Mouse (Mus musculus): ENCODE data around the gene Spint2. TPM values are rescaled to one million over a fixed set of nuclear protein-coding genes. Genes with fewer than 3 reads are reported as not detected.
"Not testable (repeated sequence)": the region's sequence is repeated elsewhere in the genome, so short reads cannot be mapped to it uniquely, and the experiment has no call there.

Gene Spint2
- total RNA-seq, 1 experiment from 2014 or later, result 37.8 TPM

- no peak for ATAC-seq (replicated peaks in 1 of 2; ENCODE audit: insufficient read depth in 1 of 2, low FRiP score in 2 of 2, low TSS enrichment in 1 of 2, low read depth in 1 of 2, poor library complexity in 2 of 2, severe bottlenecking in 2 of 2)
These were observed 21.7 kb downstream of the Spint2 start for GRCm38 (mm10) chr7:29259781-29260730.

GRCm38 (mm10) chr7:29257368-29257767 is 24.3 kb downstream of the Spint2 start:
- ATAC-seq (replicated peaks in 1 of 2; ENCODE audit: insufficient read depth in 1 of 2, low FRiP score in 2 of 2, low TSS enrichment in 1 of 2, low read depth in 1 of 2, poor library complexity in 2 of 2, severe bottlenecking in 2 of 2), result no peak

GRCm38 (mm10) chr7:29255875-29256274 is 25.8 kb downstream of the Spint2 start:
- no peak for ATAC-seq (replicated peaks in 1 of 2; ENCODE audit: insufficient read depth in 1 of 2, low FRiP score in 2 of 2, low TSS enrichment in 1 of 2, low read depth in 1 of 2, poor library complexity in 2 of 2, severe bottlenecking in 2 of 2)

GRCm38 (mm10) chr7:29253842-29254241 is 27.9 kb downstream of the Spint2 start:
- ATAC-seq (replicated peaks in 1 of 2; ENCODE audit: insufficient read depth in 1 of 2, low FRiP score in 2 of 2, low TSS enrichment in 1 of 2, low read depth in 1 of 2, poor library complexity in 2 of 2, severe bottlenecking in 2 of 2), result peak; percentile 51 to 72

- no peak for ATAC-seq (replicated peaks in 1 of 2; ENCODE audit: insufficient read depth in 1 of 2, low FRiP score in 2 of 2, low TSS enrichment in 1 of 2, low read depth in 1 of 2, poor library complexity in 2 of 2, severe bottlenecking in 2 of 2)
These were observed 30.5 kb downstream of the Spint2 start for GRCm38 (mm10) chr7:29251166-29251565.

- ATAC-seq (replicated peaks in 1 of 2; ENCODE audit: insufficient read depth in 1 of 2, low FRiP score in 2 of 2, low TSS enrichment in 1 of 2, low read depth in 1 of 2, poor library complexity in 2 of 2, severe bottlenecking in 2 of 2), result peak in 1 of 2 experiments; percentile 22; a peak in 1 of 4 replicates
These were observed 33.4 kb downstream of the Spint2 start, which contains the start of gene 2200002D01Rik for GRCm38 (mm10) chr7:29248261-29248841. TSS of gene 2200002D01Rik (minus strand) at chr7:29248466.

GRCm38 (mm10) chr7:29247706-29248105 is 34.0 kb downstream of the Spint2 start:
- 0 out of 4 replicates have a peak, but pooled peaks of 1 of the 2 experiments have one; percentile 13 for ATAC-seq (replicated peaks in 1 of 2; ENCODE audit: insufficient read depth in 1 of 2, low FRiP score in 2 of 2, low TSS enrichment in 1 of 2, low read depth in 1 of 2, poor library complexity in 2 of 2, severe bottlenecking in 2 of 2)

GRCm38 (mm10) chr7:29247314-29247700 is 34.4 kb downstream of the Spint2 start:
- ATAC-seq (replicated peaks in 1 of 2; ENCODE audit: insufficient read depth in 1 of 2, low FRiP score in 2 of 2, low TSS enrichment in 1 of 2, low read depth in 1 of 2, poor library complexity in 2 of 2, severe bottlenecking in 2 of 2), result peak; percentile 43 to 46; a peak in 1 of 4 replicates

GRCm38 (mm10) chr7:29246619-29247313 is 34.9 kb downstream of the Spint2 start:
- ATAC-seq (replicated peaks in 1 of 2; ENCODE audit: insufficient read depth in 1 of 2, low FRiP score in 2 of 2, low TSS enrichment in 1 of 2, low read depth in 1 of 2, poor library complexity in 2 of 2, severe bottlenecking in 2 of 2), result no peak

- no peak for ATAC-seq (replicated peaks in 1 of 2; ENCODE audit: insufficient read depth in 1 of 2, low FRiP score in 2 of 2, low TSS enrichment in 1 of 2, low read depth in 1 of 2, poor library complexity in 2 of 2, severe bottlenecking in 2 of 2)
These were observed 35.7 kb downstream of the Spint2 start for GRCm38 (mm10) chr7:29246015-29246414.

- peak in 1 of 2 experiments; percentile 40; a peak in 1 of 4 replicates for ATAC-seq (replicated peaks in 1 of 2; ENCODE audit: insufficient read depth in 1 of 2, low FRiP score in 2 of 2, low TSS enrichment in 1 of 2, low read depth in 1 of 2, poor library complexity in 2 of 2, severe bottlenecking in 2 of 2)
These were observed 36.8 kb downstream of the Spint2 start for GRCm38 (mm10) chr7:29244732-29245416.

- ATAC-seq (replicated peaks in 1 of 2; ENCODE audit: insufficient read depth in 1 of 2, low FRiP score in 2 of 2, low TSS enrichment in 1 of 2, low read depth in 1 of 2, poor library complexity in 2 of 2, severe bottlenecking in 2 of 2), result peak; percentile 91 to 96
These were observed 43.4 kb downstream of the Spint2 start, which contains the start of gene Yif1b for GRCm38 (mm10) chr7:29238019-29238967. TSS of gene Yif1b (plus strand) at chr7:29238329.

GRCm38 (mm10) chr7:29237596-29237995 is 44.1 kb downstream of the Spint2 start:
- not testable (repeated sequence) for ATAC-seq (replicated peaks in 1 of 2; ENCODE audit: insufficient read depth in 1 of 2, low FRiP score in 2 of 2, low TSS enrichment in 1 of 2, low read depth in 1 of 2, poor library complexity in 2 of 2, severe bottlenecking in 2 of 2)

GRCm38 (mm10) chr7:29236593-29236992 is 45.1 kb downstream of the Spint2 start:
- ATAC-seq (replicated peaks in 1 of 2; ENCODE audit: insufficient read depth in 1 of 2, low FRiP score in 2 of 2, low TSS enrichment in 1 of 2, low read depth in 1 of 2, poor library complexity in 2 of 2, severe bottlenecking in 2 of 2), result no peak

GRCm38 (mm10) chr7:29234661-29235060 is 47.1 kb downstream of the Spint2 start:
- no peak for ATAC-seq (replicated peaks in 1 of 2; ENCODE audit: insufficient read depth in 1 of 2, low FRiP score in 2 of 2, low TSS enrichment in 1 of 2, low read depth in 1 of 2, poor library complexity in 2 of 2, severe bottlenecking in 2 of 2)

- ATAC-seq (replicated peaks in 1 of 2; ENCODE audit: insufficient read depth in 1 of 2, low FRiP score in 2 of 2, low TSS enrichment in 1 of 2, low read depth in 1 of 2, poor library complexity in 2 of 2, severe bottlenecking in 2 of 2), result peak; percentile 30 to 58
These were observed 48.0 kb downstream of the Spint2 start for GRCm38 (mm10) chr7:29233745-29234144.

Measured in hematopoietic stem cell, adult 5-6 weeks (primary cell).